Mouse (Mus musculus) adrenal gland, postnatal 14 days (tissue): ENCODE measurements around the gene Man2a1. TPM values are rescaled to one million over a fixed set of nuclear protein-coding genes. Genes with fewer than 3 reads are reported as not detected.

ENCODE experiments used
- DNase-seq: peaks from one replicate; pipeline ENCODE4 v3.0.0; 2021; ENCODE audit warnings: mixed read lengths
- total RNA-seq: library from RNA; stranded (reverse); gene quantifications from 2 replicates; pipeline ENCODE4 v1.2.3, GENCODE M21; 2021

Gene Man2a1
- total RNA-seq, 1 experiment from 2014 or later = 150 TPM

- DNase-seq = peak; percentile 81
Measured at GRCm38 (mm10) chr17:64601751-64602578, 1.4 kb downstream of the Man2a1 start.

- peak; percentile 74 for DNase-seq
Measured at GRCm38 (mm10) chr17:64603134-64603533, 2.6 kb downstream of the Man2a1 start.

GRCm38 (mm10) chr17:64603534-64603933, 3.0 kb downstream of the Man2a1 start:
- no peak for DNase-seq

DNA sequence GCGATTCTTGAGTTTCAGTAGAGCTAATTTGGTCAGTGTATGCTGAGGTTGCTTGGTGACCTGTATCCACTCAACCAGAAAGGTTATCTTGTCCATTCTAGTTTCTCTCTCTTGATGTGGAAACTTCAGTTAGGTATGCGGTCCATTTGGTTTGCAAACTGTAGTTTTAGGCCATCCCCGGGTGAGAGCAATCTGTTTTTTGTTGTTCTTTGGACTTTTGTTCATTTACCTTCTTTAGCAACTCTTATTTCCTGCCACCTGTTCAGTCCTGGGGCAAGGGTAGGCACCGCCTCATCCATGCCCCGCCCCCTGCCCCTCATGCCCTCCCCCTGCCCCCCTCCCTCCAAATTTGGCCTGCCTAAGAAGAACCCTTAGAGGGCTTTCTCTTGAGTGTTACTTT, 3.6 kb downstream of the Man2a1 start:
- DNase-seq = no peak

GRCm38 (mm10) chr17:64608228-64608627, 7.7 kb downstream of the Man2a1 start:
- DNase-seq = no peak

- no peak for DNase-seq
Measured at GRCm38 (mm10) chr17:64608923-64609598, 8.5 kb downstream of the Man2a1 start.

GRCm38 (mm10) chr17:64609741-64610140, 9.2 kb downstream of the Man2a1 start:
- no peak for DNase-seq

GRCm38 (mm10) chr17:64611426-64611825, 10.9 kb downstream of the Man2a1 start:
- peak; percentile 29 for DNase-seq

DNA sequence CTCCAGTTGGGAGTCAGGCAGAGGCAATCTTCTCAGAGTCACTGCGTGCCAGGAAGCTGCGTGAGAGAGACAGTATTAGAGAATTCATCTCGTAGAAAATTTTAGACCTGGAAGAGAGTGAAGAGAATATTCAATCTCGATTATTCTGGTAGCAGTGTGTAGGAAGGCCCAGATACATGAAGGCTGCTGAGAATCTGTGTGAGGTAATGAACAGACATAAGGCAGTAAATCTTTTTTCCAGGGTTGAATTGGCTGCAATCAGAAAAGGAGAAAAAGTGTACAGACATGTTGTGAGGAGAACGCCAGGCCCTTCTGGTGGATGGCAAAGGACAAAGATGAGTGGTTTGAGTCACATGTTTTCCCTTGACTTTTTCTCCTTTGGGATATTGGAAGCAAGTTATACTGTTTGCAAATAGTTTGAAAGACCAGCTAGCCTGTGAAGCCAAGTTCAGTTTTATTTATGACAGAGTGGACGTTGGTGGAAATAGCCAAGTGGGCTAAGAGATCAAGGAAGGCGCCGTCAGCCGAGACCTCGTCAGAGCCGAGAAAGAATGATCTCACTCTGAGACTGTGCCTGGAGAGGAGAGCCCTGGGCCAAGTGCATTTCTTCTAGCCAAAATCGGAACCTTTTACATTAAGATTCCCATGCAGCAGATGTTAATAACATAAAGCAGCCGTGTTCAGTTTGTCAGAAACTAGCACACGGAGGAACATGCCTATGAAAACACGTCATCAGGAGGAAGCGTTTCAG, 11.8 kb downstream of the Man2a1 start:
- peak; percentile 80 for DNase-seq

GRCm38 (mm10) chr17:64612930-64613329, 12.4 kb downstream of the Man2a1 start:
- no peak for DNase-seq

GRCm38 (mm10) chr17:64613351-64613750, 12.8 kb downstream of the Man2a1 start:
- no peak for DNase-seq

GRCm38 (mm10) chr17:64614804-64615203, 14.3 kb downstream of the Man2a1 start:
- no peak for DNase-seq

GRCm38 (mm10) chr17:64615420-64615819, 14.9 kb downstream of the Man2a1 start:
- no peak for DNase-seq

DNA sequence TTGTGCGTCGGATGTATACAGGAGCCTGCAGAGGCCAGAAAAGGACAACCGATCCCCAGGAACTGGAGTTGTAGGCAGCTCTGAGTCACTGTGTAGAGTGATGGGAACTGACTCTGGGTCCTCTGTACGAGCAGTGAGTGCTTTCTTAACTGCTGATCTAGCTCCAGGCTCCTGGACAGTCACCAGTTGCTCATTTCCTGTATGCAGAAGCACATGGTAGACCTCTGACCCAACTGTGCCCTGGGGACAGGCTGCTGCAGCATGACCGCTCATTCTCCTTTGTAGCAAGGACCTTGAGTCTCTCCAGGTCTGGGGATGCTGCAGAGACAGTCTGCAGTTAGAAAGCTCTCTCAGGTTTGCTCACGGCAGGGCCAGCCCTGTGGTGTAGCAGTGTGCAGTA, 15.7 kb downstream of the Man2a1 start:
- DNase-seq = peak; percentile 58

DNA sequence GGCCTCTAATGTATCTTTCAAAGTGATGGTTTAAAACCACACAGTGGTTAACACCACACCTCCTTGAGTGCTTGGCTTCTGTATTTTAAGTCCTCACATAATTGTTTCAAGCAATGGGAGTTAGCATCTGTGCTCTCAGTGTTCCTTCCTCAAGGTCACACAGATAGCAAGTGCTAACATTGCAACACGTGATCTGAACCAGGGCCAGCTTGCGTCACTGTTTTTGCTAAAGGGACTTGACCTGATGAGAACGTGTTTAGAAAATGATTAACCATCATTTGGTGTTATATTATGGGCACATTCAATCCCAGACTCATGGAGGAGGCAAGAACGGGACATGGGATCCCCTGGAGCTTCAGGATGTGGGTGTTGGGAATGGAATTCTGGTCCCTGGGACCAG, 17.3 kb downstream of the Man2a1 start:
- DNase-seq = peak; percentile 87

DNA sequence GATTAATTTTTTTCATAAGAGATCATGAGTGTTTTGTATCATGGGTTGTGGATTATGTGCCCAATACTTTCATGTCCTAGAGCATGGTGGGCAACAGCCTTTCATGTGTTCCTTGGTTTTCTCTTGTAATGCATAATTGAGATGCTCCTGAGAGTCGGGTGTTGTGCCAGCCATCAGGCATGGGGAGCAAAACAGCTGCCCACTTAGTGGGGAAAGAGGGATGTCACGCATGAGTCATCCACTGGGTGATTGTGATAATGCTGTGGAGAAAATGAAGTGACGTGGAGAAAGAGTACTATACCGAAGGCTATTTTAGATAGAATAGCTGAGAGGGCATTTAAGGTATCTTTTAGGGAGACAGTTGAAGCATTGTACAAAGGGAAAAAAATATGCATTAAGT, 18.5 kb downstream of the Man2a1 start:
- peak; percentile 50 for DNase-seq

DNA sequence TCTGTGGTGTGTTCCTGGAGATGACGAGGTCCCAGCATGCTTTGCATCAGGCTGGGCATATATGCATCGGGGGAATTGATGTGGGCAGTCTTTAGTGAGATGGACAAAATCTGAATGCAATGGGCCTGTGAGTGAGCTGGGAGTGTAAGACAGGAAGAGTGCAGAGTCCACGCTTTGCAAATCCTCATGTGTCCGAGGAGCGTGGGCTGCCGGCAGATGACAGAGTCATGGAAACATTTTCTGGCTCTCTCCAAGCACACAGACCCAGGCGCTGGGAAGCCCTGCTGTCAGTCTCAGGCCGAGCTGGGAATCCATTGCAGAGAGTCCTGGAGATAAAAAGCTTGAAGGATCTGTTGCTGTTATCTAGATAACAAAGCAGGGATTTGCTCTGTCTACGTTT, 19.6 kb downstream of the Man2a1 start:
- DNase-seq = no peak

- DNase-seq = no peak
Measured at GRCm38 (mm10) chr17:64620627-64621026, 20.1 kb downstream of the Man2a1 start.

- DNase-seq = no peak
Measured at GRCm38 (mm10) chr17:64621226-64621625, 20.7 kb downstream of the Man2a1 start.

DNA sequence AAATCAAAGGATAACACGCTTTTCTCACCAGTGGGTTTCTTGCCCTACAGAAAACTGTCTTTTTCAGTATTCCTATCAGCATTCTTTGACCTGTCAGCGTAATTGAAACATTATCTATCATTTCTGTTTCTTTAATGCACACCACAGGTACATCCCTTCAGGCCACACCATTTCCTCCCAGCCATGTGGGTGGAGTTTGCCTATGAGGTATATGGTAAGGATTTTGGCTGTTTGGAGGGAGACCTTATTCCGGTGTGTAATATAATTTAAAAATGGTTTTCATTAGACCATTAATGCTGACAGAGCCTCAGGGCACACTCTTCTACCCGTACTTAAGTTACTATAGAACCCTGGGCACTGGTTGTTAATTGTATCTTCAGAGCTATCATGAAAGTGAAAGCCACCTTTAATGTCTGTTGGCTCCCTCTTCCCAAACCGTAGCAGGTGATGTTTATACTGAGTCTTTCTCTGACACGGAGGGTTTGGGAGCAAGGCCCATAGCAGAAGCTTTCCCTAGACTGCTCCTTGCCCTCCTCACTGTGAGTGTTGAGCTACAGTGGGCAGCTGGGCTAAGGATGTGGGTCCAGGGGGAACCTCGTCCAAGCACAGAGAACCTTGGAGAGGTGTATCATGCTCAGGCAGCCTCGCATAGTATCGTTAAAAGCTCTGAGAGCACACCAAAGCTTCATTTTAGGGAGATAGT, 21.3 kb downstream of the Man2a1 start:
- DNase-seq = no peak

GRCm38 (mm10) chr17:64622352-64622886, 21.9 kb downstream of the Man2a1 start:
- DNase-seq = peak; percentile 71

GRCm38 (mm10) chr17:64624439-64624838, 23.9 kb downstream of the Man2a1 start:
- no peak for DNase-seq
